In genomic region chr4:38505875-38506274, GRCm38 (mm10) we compare ENCODE assay signal across 33 mouse cellular contexts.
"Had no signal": no experiment of that assay in that cellular context is flagged by ENCODE, and none has a peak within 500 bp of the region (broad histone marks: within the 10 kb centered on the region; RNA-seq: fewer than 3 reads in every experiment).

No protein-coding gene starts in this region.

- H3K4me2 ChIP-seq: limb, embryonic 12.5 days; limb, embryonic 13.5 days; limb, embryonic 15.5 days; liver, embryonic 11.5 days; liver, embryonic 12.5 days; liver, embryonic 13.5 days; liver, embryonic 15.5 days; lung, embryonic 14.5 days; lung, embryonic 15.5 days; midbrain, embryonic 11.5 days; midbrain, embryonic 12.5 days; midbrain, embryonic 13.5 days; midbrain, embryonic 15.5 days; neural tube, embryonic 12.5 days; neural tube, embryonic 13.5 days had no signal

- ATAC-seq: liver, embryonic 12.5 days; liver, postnatal 0 days; lung, postnatal 0 days; midbrain, embryonic 13.5 days; midbrain, embryonic 15.5 days; midbrain, embryonic 16.5 days had no signal

- H3K4me1 ChIP-seq: limb, embryonic 10.5 days; limb, embryonic 12.5 days; limb, embryonic 13.5 days; limb, embryonic 15.5 days; liver, embryonic 12.5 days; liver, embryonic 13.5 days; liver, embryonic 15.5 days; lung, embryonic 15.5 days; megakaryocyte, embryonic 14.5 days; midbrain, embryonic 10.5 days; midbrain, embryonic 12.5 days; midbrain, embryonic 13.5 days; midbrain, embryonic 15.5 days; neural tube, embryonic 12.5 days; neural tube, embryonic 13.5 days had no signal

- H3K36me3 ChIP-seq: limb, embryonic 10.5 days; limb, embryonic 12.5 days; limb, embryonic 13.5 days; limb, embryonic 15.5 days; liver, embryonic 12.5 days; liver, embryonic 13.5 days; liver, embryonic 15.5 days; lung, embryonic 15.5 days; midbrain, embryonic 10.5 days; midbrain, embryonic 12.5 days; midbrain, embryonic 13.5 days; midbrain, embryonic 15.5 days; neural tube, embryonic 12.5 days; neural tube, embryonic 13.5 days had no signal

- H3K9ac ChIP-seq: limb, embryonic 12.5 days; limb, embryonic 13.5 days; limb, embryonic 15.5 days; liver, embryonic 12.5 days; liver, embryonic 13.5 days; liver, embryonic 14.5 days; liver, embryonic 15.5 days; liver, postnatal 0 days; lung, embryonic 14.5 days; lung, embryonic 15.5 days; midbrain, embryonic 12.5 days; midbrain, embryonic 13.5 days; midbrain, embryonic 15.5 days; neural tube, embryonic 12.5 days; neural tube, embryonic 13.5 days had no signal

- DNase-seq: left cerebral cortex, postnatal 4 days; liver; liver, embryonic 13.5 days; liver, postnatal 0 days; lung, adult 18-20 months; lung, adult 2 months; lung, embryonic 14.5 days; lung, postnatal 10 days; lung, postnatal 14 days; lung, postnatal 36 days; lung, postnatal 4 days; midbrain, embryonic 14.5 days had no signal

- H3K27ac ChIP-seq: limb, embryonic 10.5 days; limb, embryonic 12.5 days; limb, embryonic 13.5 days; limb, embryonic 15.5 days; liver, embryonic 12.5 days; liver, embryonic 13.5 days; liver, embryonic 14.5 days; liver, embryonic 15.5 days; lung, embryonic 15.5 days; macrophage; midbrain, embryonic 10.5 days; midbrain, embryonic 12.5 days; midbrain, embryonic 13.5 days; midbrain, embryonic 15.5 days; neural tube, embryonic 12.5 days; neural tube, embryonic 13.5 days had no signal

- H3K4me3 ChIP-seq: limb, embryonic 10.5 days; limb, embryonic 12.5 days; limb, embryonic 13.5 days; limb, embryonic 15.5 days; liver, embryonic 12.5 days; liver, embryonic 13.5 days; liver, embryonic 15.5 days; lung, embryonic 15.5 days; megakaryocyte, embryonic 14.5 days; midbrain, embryonic 10.5 days; midbrain, embryonic 12.5 days; midbrain, embryonic 13.5 days; midbrain, embryonic 15.5 days; myocyte; neural tube, embryonic 12.5 days; neural tube, embryonic 13.5 days had no signal

- H3K27me3 ChIP-seq: limb, embryonic 12.5 days; limb, embryonic 13.5 days; limb, embryonic 15.5 days; liver, embryonic 12.5 days; liver, embryonic 13.5 days; liver, embryonic 15.5 days; lung, embryonic 15.5 days; megakaryocyte, embryonic 14.5 days; midbrain, embryonic 12.5 days; midbrain, embryonic 13.5 days; midbrain, embryonic 15.5 days; neural tube, embryonic 12.5 days; neural tube, embryonic 13.5 days had no signal

- H3K9me3 ChIP-seq: limb, embryonic 10.5 days; limb, embryonic 12.5 days; limb, embryonic 13.5 days; limb, embryonic 15.5 days; liver, embryonic 12.5 days; liver, embryonic 13.5 days; liver, embryonic 15.5 days; lung, embryonic 15.5 days; megakaryocyte, embryonic 14.5 days; midbrain, embryonic 10.5 days; midbrain, embryonic 12.5 days; midbrain, embryonic 13.5 days; midbrain, embryonic 15.5 days; neural tube, embryonic 12.5 days; neural tube, embryonic 13.5 days had no signal
